Mouse (Mus musculus): Measurements from ENCODE around the gene Gm10447. TPM values are rescaled to one million over a fixed set of nuclear protein-coding genes. Genes with fewer than 3 reads are reported as not detected.
A peak's percentile ranks its signal among the peaks of the same experiment; 100 is the strongest.

Gene Gm10447
- polyA plus RNA-seq, 1 experiment, result 0.10 TPM

DNA sequence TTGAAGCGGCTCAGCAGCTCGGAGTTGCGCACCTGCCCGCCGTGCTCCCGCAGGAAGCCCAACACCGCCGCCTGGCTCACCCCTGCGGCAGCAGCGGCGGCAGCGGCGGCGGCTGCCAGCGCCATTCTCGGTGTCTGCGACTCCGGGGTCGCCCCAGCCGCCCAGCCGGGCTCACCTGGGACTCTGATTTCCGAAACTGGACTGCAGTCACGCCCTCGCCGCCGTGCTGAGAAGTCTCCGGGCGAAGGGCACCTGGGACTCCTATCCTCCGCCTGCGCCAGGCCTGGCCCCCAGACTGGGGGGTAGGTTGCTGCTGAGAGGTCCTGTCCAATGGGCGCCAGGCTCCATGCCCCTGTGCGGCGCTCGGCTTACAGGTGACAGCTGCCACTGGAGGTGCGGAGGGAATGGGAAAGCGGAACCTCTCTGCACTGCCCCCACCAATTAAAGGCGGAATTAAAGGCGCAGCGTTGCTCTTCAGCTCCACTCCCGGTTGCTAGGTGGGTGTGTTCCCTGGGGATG is 22.9 kb upstream of the Gm10447 start, which contains the start of the genes Gm9945 and Sowaha:
Gene Gm9945 (plus strand): TSS at position 384 of the 519 bp plus-strand sequence.
Gene Sowaha (minus strand): TSS at position 492 of the 519 bp plus-strand sequence.
- Histone ChIP-seq H3K4me3 (ENCODE audit: insufficient read depth, low read length) (peak within 1 kb of the TSS; percentile 59), H3K4me1 (ENCODE audit: control insufficient read depth, insufficient read depth, low read length) (peaks cover 2% of the 10 kb centered on the region), H3K27ac (ENCODE audit: insufficient read depth, low read length) (peak within 1 kb of the TSS; percentile 93)
- no peak for TF ChIP-seq CTCF (IDR thresholded peaks at IDR 0.05; ENCODE audit: extremely low read depth, insufficient read depth, low read length)
- TF ChIP-seq POLR2A (IDR thresholded peaks at IDR 0.05; ENCODE audit: extremely low read depth, insufficient read depth, low read length), result peak; percentile 90

- H3K27ac ChIP-seq (ENCODE audit: insufficient read depth, low read length), result peak overlapping the region; percentile 93
- peak overlapping the region; percentile 59 for H3K4me3 ChIP-seq (ENCODE audit: insufficient read depth, low read length)
- TF ChIP-seq CTCF (IDR thresholded peaks at IDR 0.05; ENCODE audit: extremely low read depth, insufficient read depth, low read length) (no peak), POLR2A (IDR thresholded peaks at IDR 0.05; ENCODE audit: extremely low read depth, insufficient read depth, low read length) (no peak)
- peaks cover 2% of the 10 kb centered on the region for H3K4me1 ChIP-seq (ENCODE audit: control insufficient read depth, insufficient read depth, low read length)
Observed at GRCm38 (mm10) chr11:53479171-53479782, 22.4 kb upstream of the Gm10447 start.

DNA sequence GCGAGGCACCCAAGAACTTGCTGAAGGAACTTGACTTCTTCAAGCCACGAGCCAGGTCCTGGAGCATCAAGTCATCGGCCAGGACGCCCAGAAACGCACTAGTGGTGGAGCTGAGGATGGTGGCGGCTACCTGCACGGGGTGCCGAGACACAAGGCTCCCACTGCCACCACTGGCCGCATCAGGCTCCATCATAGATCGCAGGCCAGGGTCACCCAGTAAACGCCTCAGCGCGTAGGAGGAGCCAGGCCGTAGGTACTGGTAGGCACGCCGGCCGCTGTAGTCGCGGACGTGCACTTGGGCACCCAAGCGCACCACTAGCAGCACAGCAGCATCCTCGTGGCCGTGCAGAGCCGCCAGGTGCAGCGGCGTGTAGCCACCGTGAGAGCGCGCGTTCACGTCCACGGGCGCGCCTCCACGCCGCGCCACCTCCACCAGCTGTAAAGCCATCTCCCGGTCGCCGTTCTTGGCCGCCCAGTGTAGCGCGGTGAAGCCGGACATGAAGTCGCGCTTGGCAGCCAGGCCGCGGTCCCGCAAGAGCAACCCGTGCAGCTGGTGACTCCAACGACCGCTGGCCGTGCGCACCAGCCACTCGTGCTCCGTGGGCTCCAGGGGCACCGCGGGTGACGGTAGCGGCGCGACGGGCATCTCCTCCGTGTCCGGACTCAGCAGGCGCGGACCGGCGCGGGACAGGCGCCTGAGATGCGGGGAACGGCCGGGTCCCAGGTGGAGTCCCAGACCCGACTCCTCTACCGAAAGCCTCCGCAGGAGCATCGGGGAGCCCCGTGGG is 21.7 kb upstream of the Gm10447 start:
- Histone ChIP-seq H3K4me3 (ENCODE audit: insufficient read depth, low read length) (peak overlapping the region; percentile 59), H3K4me1 (ENCODE audit: control insufficient read depth, insufficient read depth, low read length) (peaks cover 2% of the 10 kb centered on the region), H3K27ac (ENCODE audit: insufficient read depth, low read length) (peak overlapping the region; percentile 93)
- TF ChIP-seq POLR2A (IDR thresholded peaks at IDR 0.05; ENCODE audit: extremely low read depth, insufficient read depth, low read length) (peak; percentile 56; the same call in 1 of the 2 replicates), CTCF (IDR thresholded peaks at IDR 0.05; ENCODE audit: extremely low read depth, insufficient read depth, low read length) (no peak)

DNA sequence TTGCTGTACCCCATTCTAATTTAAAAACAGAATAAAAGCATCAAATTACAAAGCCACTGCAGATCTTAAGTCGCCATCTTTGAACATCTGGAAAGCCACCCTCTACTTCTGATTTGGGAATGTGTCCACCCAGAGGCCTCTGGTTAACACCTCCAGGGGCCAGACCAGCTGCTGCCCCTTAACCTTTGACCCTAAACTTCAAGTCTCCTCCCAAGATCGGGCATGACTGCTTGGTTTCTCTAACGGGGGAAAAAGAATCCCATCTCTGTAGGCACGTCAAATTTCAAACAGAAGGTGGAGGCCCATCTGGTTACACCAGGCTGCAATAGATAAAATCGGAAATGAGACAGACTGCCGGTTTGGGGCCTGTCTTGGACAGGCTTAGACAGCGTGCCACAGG is 20.9 kb upstream of the Gm10447 start:
- Histone ChIP-seq H3K27ac (ENCODE audit: insufficient read depth, low read length) (no peak overlapping the region), H3K4me3 (ENCODE audit: insufficient read depth, low read length) (peak overlapping the region; percentile 59), H3K4me1 (ENCODE audit: control insufficient read depth, insufficient read depth, low read length) (peaks cover 2% of the 10 kb centered on the region)
- TF ChIP-seq POLR2A (IDR thresholded peaks at IDR 0.05; ENCODE audit: extremely low read depth, insufficient read depth, low read length) (no peak), CTCF (IDR thresholded peaks at IDR 0.05; ENCODE audit: extremely low read depth, insufficient read depth, low read length) (no peak)

- TF ChIP-seq POLR2A (IDR thresholded peaks at IDR 0.05; ENCODE audit: extremely low read depth, insufficient read depth, low read length), result no peak
- no peak for TF ChIP-seq CTCF (IDR thresholded peaks at IDR 0.05; ENCODE audit: extremely low read depth, insufficient read depth, low read length)
- Histone ChIP-seq H3K4me3 (ENCODE audit: insufficient read depth, low read length) (peak overlapping the region; percentile 2; the same call in 1 of the 2 replicates), H3K27ac (ENCODE audit: insufficient read depth, low read length) (0 out of 2 replicates have a peak overlapping the region, but pooled peaks have one; percentile 65), H3K4me1 (ENCODE audit: control insufficient read depth, insufficient read depth, low read length) (peaks cover 4% of the 10 kb centered on the region)
Observed at GRCm38 (mm10) chr11:53475620-53476019, 18.7 kb upstream of the Gm10447 start.

DNA sequence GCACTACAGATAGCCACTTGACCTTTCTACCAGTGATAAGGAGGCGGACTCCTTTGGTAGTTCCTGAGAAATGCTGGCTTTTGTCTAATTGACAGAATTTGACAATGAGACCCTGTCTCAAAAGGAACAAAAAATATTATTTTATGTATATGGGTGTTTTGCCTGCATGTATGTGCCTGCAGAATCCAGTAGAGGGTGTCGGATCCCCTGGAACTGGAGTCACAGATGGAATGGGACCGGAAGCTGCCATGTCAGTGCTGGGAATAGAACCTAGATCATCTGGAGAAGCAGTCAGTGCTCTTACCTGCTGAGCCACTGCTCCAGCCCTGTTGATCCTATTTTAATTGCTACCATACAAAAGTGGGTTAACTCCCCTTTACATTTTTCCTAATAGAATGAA is 15.8 kb upstream of the Gm10447 start:
- 0 out of 2 replicates have a peak, but pooled peaks have one; percentile 18 for TF ChIP-seq CTCF (IDR thresholded peaks at IDR 0.05; ENCODE audit: extremely low read depth, insufficient read depth, low read length)
- no peak for TF ChIP-seq POLR2A (IDR thresholded peaks at IDR 0.05; ENCODE audit: extremely low read depth, insufficient read depth, low read length)
- Histone ChIP-seq H3K27ac (ENCODE audit: insufficient read depth, low read length) (no peak overlapping the region), H3K4me1 (ENCODE audit: control insufficient read depth, insufficient read depth, low read length) (peaks cover 7% of the 10 kb centered on the region), H3K4me3 (ENCODE audit: insufficient read depth, low read length) (no peak overlapping the region)

GRCm38 (mm10) chr11:53469968-53470695 is 13.2 kb upstream of the Gm10447 start, which contains the start of gene Gm9837:
Gm9837 (minus strand) TSS chr11:53470479.
- Histone ChIP-seq H3K4me1 (ENCODE audit: control insufficient read depth, insufficient read depth, low read length) (peaks cover 8% of the 10 kb centered on the region), H3K4me3 (ENCODE audit: insufficient read depth, low read length) (peak within 1 kb of the TSS; percentile 3; the same call in 1 of the 2 replicates), H3K27ac (ENCODE audit: insufficient read depth, low read length) (peak within 1 kb of the TSS; percentile 92)
- TF ChIP-seq POLR2A (IDR thresholded peaks at IDR 0.05; ENCODE audit: extremely low read depth, insufficient read depth, low read length) (peak; percentile 70; the same call in 1 of the 2 replicates), CTCF (IDR thresholded peaks at IDR 0.05; ENCODE audit: extremely low read depth, insufficient read depth, low read length) (peak; percentile 91)

DNA sequence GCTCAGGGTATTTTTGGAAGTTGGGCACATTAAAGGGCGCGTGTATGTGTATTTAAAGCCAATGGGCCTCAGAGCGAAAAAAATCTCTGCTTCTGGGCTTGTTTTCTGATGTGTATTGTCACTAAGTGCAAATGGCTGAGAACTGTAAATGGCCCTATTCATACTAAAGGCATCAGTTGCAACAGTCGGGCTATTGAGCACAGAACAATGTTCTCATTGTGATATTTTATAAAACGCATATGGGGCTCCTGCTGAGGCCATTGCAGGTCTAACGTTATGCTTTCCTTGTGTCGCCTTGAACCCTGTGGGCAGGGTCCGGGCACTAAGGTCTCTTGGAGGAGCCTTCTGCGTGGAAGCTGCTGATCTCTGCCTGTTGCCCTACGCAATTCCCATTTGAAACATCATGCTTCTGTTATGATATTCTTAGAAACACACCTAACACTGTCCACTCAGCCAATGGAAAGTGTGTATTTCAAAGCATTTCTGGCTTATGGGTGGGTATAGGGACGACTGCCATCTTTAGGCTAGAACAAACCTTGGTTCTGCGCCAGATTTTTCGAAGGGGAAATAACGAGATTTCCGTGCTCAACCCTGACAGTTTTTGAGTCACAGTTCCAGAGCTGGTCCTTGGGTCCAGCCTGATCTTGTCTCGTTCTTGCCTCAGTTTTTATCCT is 12.5 kb upstream of the Gm10447 start:
- H3K27ac ChIP-seq (ENCODE audit: insufficient read depth, low read length), result peak overlapping the region; percentile 88
- peaks cover 8% of the 10 kb centered on the region for H3K4me1 ChIP-seq (ENCODE audit: control insufficient read depth, insufficient read depth, low read length)
- TF ChIP-seq POLR2A (IDR thresholded peaks at IDR 0.05; ENCODE audit: extremely low read depth, insufficient read depth, low read length) (no peak), CTCF (IDR thresholded peaks at IDR 0.05; ENCODE audit: extremely low read depth, insufficient read depth, low read length) (no peak)
- H3K4me3 ChIP-seq (ENCODE audit: insufficient read depth, low read length), result 0 out of 2 replicates have a peak overlapping the region, but pooled peaks have one; percentile 3

All from cortical plate, adult 2 months (tissue).